Mouse (Mus musculus) mature B cell (primary cell): Measurements from ENCODE around the gene Fbxl20.
"Not testable (repeated sequence)": the region's sequence is repeated elsewhere in the genome, so short reads cannot be mapped to it uniquely, and the experiment has no call there.

Source experiments
- in situ Hi-C: fragments of 300-500 bp; cut with MboI; formaldehyde crosslinking; loops from 2 replicates; pipeline ENCODE4 v1.14.3; 2019

Gene Fbxl20

DNA sequence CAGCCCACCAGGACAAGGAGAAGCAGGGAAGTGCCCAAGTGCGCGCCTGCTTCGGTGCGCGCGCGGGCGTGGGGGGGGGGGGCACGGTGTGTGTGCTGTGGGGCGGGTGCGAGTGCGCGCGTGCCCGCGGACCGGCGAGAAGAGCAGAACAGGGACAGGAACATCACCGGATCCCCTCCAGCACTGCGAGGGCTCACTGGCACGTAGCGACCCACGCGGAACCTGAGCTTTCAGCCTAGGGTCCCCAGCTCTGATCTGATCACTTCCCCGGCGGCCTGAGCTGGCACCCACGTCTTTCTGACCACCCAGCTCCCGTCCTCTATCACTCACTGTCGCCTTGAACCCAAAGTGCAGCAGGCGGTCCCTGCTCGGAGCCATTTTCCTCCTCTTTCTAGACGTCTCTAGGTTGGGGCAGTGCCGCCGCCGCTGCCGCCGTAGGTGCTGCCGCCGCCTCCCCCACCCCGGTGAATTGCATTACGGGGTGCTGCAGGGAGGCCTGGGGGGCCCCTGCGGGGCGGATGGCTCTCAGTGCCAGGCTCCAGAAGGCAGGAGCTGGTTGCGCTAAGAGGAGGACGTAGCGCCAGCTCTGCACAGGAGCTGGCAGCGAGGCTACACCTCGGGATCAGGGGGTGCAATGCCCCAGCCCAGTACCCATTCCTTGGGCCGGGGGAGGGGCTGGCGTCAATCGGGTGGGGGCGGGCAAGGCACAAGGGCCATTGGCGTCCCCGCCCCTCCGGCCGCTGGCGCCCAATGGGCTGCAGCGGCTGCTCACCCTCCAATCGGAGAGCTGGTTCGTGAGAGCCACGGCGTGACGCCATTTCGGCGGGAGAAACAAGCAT, at the start of gene Fbxl20:
Gene Fbxl20, minus strand, starts transcription at position 618 of the 839 bp plus-strand sequence.
- in situ Hi-C loops: no loop called here

DNA sequence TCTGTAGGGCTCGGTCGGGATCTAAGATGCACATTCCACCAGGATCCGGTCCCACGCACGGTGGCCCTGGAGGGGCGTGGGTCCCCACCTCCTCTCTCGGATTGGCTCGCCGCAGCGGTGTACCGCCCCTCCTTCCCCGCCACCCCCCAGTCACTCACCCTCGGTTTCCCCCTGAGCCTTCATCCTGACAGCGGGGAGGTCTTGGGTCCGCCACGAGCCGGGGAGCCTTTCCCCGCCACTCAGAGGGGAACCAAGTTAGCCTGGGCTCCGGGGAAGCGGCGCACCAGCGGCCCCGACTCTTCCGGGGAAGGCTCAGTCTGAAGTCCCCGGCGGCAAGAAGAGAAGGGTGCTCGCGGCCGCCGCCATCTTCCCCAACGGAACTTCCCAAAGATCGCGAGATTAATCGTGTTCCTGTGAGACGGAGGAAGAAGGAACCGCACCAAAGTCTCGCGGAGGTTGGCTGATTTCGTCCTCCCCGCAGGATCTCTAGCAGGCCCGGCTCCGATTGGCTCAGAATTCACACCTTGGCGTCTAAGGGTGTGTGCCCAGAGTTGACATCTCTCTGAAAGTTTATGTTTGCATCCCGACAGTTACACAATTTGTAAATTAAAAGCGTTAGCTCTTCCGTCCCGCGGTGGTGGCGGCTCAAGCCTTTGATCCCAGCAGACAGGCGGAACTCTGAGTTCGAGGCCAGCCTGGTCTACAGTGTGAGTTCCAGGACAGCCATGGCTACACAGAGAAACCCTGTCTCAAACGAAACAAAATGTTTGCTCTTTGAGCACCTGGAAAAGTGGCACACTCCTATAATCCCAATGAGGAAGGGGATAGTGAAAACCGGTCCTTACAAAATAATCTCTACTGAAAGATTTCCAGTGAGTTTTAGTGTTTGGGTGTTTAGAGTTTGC, 43.0 kb upstream of the Fbxl20 start, which contains the start of gene Med1:
Gene Med1, minus strand, starts transcription at position 393 of the 905 bp plus-strand sequence.
- in situ Hi-C loops: no loop called here

DNA sequence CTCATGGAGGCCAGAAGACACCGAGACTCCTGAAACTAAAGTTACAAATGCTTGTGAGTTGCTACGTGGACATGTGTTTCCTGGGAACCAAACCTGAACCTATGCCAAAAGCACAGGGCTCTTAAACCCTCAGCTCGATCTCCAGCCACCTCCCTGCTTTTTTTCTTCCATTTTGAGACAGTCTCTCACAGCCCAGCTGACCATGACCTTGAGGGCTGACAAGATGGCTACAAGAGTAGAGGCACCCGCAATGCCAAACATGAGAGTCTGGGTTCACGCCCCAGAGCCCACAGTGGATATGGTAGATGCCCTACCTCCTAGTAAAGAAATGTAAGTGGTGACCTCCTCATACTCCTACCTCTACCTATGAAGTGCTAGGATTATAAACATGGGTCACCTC, 40.6 kb upstream of the Fbxl20 start:
- in situ Hi-C loops: no loop called here

DNA sequence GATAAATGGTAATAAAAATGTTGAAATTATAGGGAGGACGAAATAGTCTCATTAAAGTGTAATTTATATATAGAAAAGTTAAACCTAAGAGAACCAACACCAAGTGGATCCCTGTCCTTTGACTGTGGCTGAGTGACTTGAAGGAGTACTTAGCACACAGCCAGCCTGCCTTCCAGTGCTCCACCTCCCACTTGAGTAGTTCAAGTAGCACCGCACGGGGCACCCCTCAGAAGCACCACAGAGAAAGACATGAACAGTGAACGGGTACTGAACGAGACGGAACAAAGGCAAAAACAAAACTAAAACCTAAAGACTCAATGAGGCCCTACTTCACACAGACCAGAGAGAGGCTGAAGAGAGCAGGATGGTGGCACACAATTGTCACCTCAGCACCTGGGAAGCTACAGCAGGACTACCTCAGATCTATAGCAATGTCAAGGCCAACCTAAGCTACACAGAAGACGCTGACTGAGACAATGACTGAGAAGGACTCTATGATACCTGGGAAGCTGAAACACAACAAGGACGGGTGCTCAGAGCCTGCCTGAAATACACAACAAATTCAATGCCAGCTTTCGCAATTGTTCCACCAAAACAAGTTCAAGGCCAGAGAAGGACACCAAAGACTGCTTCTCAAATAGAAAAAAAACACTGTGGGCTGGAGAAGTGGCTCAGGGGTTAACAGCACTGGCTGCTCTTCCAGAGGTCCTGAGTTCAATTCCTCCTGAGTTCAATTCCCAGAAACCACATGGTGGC, 37.6 kb upstream of the Fbxl20 start:
- in situ Hi-C loops: no loop called here

DNA sequence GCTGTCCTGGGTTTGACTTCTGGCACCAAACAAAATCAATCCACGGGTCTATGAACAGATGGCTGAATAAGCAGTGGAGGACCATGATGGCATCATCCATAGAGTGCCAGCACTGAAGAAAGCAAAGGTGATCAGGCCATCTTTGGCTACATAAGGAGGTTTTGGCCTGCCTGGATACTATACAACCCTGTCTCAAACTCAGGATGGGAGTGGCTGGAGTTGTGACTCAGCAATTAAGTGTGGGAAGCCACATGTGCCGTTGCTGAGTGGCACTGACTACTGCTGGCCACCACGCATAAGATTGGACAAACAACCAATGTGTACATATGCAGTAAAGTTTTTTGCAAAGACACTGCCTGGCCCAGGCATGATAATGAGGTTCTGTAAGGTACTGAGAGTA, 31.9 kb upstream of the Fbxl20 start:
- in situ Hi-C loops: not testable (repeated sequence)

DNA sequence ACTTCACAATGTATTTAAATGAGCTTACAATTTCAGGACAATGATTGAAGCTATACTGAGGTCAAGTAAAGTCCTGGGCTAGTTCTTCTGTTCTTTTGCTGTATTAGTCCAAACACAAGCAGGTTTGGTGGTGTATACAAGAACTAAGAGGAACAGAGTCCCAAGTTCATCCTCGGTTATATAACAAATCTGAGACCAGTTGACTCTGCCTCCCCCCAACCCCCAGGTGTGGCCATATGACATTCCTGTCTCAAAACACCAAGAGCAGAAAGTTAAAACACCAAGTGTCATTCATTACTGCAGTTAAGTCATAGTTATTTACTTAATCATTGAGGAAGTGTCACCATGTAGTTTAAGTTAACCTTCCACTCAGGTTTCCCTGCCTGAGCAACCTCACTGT, 18.2 kb upstream of the Fbxl20 start:
- in situ Hi-C loops: no loop called here

DNA sequence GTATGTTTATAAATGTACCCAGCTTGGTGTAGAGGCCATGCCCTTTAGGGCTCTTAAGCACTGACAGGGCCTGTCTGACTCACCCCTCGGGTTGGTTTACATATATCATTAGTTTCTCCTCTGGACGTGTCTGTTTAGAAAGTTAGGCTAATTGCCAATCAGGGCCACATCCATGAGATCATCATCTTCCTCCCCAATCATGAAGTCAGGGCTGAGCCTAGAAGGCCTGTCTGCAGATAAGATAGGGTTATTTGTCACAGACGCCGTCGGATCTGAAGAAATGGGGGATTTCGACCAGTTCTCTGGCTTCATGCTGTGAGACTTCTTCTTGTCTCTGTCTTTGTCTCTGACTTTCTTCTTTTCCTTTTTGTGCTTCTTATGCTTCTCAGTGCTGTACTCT, 4.9 kb upstream of the Fbxl20 start:
- in situ Hi-C loops: no loop called here

DNA sequence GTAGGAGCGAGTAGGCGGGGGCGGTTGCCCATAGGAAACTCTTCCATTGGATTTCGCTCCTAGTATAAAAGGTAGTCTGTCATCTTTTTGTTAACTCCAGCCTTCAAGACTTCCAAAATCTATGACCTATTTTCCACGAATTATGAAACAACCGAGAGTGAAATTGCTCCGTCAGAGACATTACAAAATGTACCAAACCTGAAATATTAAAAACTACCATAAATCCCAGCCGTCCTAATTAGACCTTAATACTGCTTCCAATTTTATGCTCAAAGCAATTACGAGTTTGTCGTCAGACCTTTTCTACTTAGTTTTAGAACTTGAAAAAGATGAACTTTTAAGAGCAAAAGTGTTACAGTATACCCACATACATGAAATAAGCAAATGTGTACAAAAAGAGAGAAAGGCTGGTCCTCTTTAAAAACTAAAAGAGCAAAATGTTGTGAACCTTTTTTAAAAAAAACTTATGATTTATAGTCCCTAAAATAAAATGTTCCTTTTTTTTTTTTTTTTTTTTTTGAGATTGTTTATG, 488 bp upstream of the Fbxl20 start:
- in situ Hi-C loops: no loop called here

DNA sequence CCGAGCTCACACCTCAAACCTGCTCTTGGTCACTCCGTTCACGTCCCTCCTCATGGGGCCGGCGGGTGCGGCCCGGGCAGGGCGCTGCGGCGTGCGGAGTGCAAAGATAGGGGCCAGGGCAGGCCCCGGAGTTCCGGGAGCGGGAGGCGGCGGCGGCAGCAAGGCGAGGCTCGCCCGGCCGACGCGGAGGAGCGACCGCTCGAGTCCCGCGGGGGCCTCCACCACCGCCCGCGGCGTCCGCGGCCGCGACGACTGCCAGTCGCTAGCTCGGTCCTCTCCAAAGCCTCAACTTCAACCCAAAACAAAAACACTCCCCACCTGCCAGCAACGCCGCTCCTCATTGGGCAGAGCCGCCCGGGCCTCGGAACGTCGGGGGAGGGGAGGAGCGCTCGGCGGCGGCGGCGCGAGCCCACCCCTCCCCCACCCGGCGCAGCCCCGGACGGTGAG, 876 bp downstream of the Fbxl20 start:
- in situ Hi-C loops: no loop called here

DNA sequence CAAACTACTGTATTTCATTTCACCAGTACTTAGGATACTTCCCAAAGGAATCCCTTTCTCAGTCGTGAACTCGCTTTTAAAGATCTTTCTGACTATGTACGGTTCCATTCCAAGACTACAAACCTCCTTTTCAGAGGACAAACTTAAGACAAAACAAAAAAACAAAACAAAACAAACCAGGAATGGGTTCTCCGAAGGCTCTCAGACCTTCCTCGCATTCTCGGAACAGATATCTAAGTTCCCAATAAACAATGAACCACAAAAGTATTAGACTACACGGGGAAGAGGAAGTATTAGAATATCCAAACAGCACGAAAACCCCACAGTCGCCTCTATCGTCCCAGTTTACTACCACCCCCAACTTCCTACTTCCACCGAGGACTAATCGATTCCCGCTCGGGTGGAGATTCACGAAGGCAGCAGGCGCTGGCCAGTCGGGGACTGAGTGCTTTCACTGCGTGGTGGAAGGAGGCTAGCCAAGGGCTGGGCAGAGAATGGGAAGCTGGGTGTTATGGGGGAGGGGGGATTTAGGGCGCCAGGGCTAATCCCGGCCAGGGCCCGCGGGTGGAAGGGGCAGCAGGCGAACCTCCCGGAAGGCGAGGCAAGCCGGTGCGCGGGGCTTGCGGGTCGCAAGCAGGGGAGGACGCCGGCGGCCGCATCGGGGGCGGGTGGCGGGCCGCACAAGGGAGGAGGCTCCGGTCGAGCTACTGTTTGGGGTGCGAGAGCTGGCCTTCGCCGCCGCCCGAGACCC, 1.5 kb downstream of the Fbxl20 start:
- in situ Hi-C loops: no loop called here

DNA sequence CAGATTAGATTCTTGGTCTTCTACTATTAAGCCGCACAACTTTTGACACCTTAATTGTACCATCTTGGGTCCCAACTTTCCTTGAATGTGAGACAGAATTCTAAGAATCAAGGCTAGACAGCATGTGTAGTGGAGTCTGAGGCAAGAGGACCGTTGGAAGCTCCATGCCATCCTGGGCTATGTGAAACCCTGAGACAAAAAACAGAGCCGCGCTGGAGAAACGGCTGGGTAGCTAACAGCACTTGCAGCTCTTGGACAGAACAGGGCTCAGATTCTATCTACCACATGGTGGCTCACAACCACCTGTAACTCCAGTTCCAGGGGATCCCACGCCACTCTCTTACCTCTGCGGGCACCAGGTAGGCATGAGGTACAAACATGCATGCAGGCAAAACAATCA, 4.3 kb downstream of the Fbxl20 start:
- in situ Hi-C loops: no loop called here

DNA sequence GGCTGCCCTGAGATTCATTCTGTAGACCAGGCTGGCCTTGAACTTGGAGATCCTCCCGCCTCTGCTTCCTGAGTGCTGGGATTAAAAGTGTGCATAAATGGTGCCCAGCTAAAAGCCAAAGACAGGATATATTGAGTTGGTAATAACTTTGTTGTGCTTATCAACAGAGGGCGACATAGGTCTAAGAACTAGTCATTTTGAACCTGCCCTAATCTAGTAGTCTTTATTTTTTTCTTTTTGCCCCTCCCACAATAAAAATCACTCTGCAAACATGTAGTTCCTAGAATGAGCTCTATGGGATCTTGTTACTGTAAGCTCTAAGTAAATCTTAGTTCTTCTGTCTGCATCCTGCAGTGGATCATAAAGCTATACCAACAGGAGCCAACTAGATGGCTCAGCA, 7.7 kb downstream of the Fbxl20 start:
- in situ Hi-C loops: no loop called here

DNA sequence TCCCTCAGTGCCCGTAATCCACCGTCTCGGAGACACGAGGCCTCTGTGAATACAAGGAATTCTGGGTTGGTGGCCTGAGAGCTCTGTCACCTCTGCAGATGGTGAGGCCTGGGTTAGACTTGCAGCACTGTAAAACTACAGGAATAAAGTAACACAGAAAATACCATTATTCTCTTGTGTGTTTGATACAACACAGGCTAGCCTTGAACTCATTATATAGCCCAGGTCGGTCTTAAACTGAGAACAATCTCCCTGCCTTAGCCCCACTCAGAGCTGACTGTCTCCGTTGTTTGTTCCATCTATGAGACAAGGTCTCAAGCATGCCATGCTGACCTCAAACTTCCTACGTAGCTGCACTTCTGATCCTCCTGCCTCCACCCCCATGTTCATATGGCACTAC, 11.3 kb downstream of the Fbxl20 start:
- in situ Hi-C loops: no loop called here

DNA sequence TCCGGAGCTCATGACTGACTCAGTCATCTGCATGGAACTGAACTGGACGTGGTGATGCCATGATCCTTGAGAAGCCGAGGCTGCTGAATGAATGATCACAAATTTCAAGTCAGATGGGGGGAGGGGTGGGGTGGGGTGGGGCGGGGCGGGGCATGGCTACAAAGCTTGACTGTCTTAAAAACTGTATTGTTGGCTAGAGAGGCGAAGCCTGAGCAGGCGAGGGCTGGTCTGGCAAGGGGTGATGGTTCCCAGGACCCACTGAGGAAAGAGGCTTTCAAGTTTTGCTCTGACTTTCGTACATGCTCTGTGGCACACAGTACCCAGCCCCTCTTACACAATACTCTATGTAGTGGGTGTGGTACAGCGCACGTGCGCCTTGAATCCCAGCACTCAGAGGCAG, 12.4 kb downstream of the Fbxl20 start:
- in situ Hi-C loops: no loop called here

DNA sequence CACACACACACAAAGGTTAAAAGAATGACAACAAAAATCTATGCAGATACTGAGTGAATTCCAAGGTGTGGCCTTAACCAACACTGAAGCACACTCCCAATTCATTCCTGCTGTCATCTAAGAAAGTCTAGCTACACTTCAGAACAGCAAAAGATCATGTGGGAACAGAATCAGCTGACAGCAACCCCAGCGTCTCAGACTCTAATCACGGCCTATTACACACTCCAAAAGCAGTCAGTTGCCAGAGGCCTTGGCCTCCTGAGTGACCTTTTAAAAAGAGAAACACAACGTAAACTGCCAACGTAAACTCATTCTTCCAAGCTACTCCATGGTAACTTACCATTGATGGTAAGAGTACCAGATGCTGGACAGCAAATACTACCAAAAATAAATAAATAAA, 15.3 kb downstream of the Fbxl20 start:
- in situ Hi-C loops: no loop called here

DNA sequence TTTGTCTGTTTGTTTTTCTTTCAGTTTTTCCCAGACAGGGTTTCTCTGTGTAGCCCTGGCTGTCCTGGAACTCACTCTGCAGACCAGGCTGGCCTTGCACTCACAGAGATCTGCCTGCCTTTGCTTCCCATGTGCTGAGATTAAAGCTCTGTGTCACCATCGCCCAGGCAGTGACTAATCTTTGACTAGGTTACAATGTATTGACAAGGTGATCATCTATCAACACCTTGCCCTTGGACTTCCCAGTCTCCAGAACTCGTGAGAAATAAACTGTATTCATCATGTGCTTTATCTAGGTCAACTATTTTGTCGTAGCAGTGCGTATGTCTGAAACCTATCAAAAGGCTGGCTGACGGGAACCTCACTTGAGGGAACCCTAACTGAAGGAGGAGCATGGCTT, 26.8 kb downstream of the Fbxl20 start:
- in situ Hi-C loops: no loop called here

DNA sequence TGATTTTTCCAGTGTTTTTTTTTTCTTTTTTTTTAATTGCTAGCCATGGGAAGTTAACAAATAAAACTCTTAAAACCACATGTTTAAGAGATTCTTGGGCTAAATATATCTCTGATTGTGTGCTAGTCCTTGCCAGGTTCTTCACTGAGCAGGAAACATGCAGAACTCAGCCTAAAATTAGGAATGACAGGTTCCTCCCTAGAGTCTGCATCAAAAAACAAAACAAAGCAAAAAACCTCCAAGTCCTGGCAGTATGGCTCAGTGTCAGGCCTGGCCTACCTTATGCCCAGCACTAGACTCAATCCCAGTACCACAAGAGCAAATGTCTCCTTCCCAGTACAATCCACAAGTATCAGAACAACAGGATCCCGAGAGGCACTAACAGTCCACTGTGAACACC, 35.8 kb downstream of the Fbxl20 start:
- in situ Hi-C loops: no loop called here

DNA sequence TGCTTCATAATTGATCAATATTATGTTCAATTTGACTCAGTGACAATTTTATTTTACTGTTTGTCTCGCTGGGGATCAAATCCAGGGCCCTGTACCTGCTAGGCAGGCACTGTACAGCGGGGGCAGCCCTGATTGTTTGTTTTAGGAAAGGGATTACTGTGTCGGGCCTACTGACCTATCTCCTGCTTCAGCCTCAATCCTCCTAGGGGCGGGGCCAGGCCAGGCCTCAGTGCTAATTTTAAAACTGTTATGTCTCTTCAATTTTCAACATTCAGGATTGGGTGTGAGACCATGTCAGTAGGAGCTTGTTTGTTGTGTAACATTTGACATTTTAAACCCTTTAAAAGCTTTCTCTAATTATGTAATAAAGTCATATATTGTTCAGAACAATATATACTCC, 36.7 kb downstream of the Fbxl20 start:
- in situ Hi-C loops: no loop called here

DNA sequence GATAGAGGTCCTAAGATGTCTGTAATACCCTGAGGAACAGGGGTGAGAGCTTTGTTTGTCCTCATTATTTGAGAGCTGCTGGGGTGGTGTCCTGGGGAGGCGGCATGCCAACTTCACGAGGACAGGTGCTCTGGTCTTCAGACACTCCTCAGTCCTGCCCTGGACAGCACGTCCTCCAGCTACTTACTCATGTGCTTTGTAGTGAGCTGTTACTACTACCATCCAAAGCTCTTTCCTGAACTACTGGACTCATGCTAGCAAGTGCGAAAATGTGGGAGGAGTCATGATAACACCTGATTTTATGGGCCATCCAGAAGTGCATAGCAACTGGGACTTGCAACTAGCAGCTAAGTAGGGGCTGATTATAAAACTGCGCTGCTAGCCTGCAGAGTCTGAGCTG, 40.5 kb downstream of the Fbxl20 start:
- in situ Hi-C loops: no loop called here

DNA sequence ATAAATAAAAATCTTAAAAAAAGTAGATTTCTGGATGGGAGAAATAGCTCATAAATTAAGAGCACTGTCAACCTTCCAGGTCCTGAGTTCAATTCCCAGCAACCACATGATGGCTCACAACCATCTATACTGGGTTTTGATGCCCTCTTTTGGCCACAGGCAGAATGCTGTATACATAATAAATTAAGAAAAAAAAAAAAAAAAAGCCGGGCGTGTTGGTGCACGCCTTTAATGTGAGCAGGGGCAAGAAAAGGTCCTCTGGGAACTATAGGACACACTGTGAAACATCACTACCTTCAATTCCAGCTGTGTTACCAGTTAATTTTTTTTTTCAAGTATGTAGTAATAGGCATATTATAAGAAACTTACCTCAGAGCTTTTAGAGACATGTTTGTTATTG, 48.9 kb downstream of the Fbxl20 start:
- in situ Hi-C loops: no loop called here

DNA sequence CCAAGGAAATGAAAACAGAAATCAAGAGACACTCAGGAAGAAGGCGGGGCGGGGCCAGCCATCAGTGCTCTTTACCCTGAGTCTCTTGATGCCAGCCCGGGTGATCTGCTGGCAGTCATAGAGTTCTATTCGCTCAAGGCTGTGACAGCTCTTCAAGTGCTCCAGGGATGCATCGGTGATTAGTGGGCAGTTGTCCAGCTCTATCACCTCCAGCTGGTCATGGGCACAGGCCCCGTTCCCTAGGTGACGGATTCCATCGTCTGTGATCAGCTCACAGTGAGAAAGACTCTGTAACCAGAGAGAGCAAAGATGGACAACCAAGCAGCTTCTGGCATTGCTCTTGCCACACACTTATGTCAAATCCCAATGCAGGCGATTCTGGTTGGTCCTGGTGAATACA, 59.6 kb downstream of the Fbxl20 start:
- in situ Hi-C loops: no loop called here
